Mouse (Mus musculus): Measurements from ENCODE around the gene Trip10. TPM values are rescaled to one million over a fixed set of nuclear protein-coding genes. Genes with fewer than 3 reads are reported as not detected.
A peak's percentile ranks its signal among the peaks of the same experiment; 100 is the strongest.

The Trip10 gene
- total and polyA plus RNA-seq, 3 experiments, result 21.5 to 40.0 (median 22.9) TPM

DNA sequence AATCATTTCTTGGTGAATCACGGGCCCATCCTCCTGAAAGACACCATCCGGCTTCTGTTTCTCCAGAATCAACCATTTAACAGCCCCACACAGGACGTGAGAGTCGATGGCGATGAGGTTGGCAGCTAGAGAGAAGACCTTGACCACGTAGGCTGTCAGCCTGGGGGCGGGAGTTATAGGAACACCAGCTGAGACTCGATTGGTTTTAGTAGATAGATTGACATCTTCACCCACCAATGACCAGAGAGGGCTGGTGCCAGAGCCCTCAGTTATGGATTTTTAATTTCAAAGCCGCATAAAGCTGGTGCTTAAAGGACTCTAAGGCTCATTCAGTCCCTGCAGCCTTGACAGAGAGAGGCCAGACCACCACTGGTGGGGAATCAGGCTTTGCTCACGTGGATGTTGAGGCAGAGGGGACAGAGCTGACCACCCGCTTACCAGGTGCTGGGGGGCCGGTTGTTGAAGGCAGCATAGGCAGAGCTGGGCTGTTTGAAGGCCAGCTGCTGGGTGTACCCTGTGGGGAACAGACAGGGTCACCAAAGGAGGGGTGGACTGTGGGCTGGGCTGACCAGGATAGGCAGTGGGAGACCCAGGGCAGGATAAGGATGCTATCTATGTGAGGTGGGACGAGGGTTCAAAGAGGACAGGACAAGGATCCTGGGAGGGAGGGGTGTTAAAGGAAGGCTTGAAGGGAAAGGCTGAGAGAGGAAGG is 34.4 kb upstream of the Trip10 start:
- peak; percentile 73 for DNase-seq (ENCODE audit: extremely low read depth)
- Histone ChIP-seq H3K9me3 (replicated peaks; ENCODE audit: low read length) (no peaks in the 10 kb centered on the region), H3K4me2 (ENCODE audit: insufficient read depth, low read depth, poor library complexity, severe bottlenecking) (peak overlapping the region; percentile 63), H3K36me3 (replicated peaks in 1 of 2; ENCODE audit: control insufficient read depth in 1 of 2, insufficient read depth in 1 of 2, low read length in 1 of 2) (no peaks in the 10 kb centered on the region), H3K9ac (ENCODE audit: insufficient read depth, low read depth) (0 out of 2 replicates have a peak overlapping the region, but pooled peaks have one; percentile 44), H3K79me2 (replicated peaks; ENCODE audit: control insufficient read depth, extremely low read depth, insufficient read depth, poor library complexity, severe bottlenecking) (no peaks in the 10 kb centered on the region), H3K4me1 (ENCODE audit: control insufficient read depth in 1 of 2, insufficient read depth in 2 of 2) (peaks cover 8 to 10% of the 10 kb centered on the region in 2 experiments; a peak in 3 of 4 replicates), H3K27me3 (replicated peaks) (peaks cover 4% of the 10 kb centered on the region), H3K27ac (ENCODE audit: insufficient read depth, low read depth) (no peak overlapping the region), H3K4me3 (replicated peaks in 1 of 3; ENCODE audit: low read depth in 2 of 3, low read length in 2 of 3, poor library complexity in 1 of 3) (peak overlapping the region in 1 of 3 experiments; percentile 45)
- dilution Hi-C loops (cut with MboI; ENCODE audit: extremely low pct_ligation_motif_present, extremely low pct_unique_long_range_greater_than_20kb, low sequenced_read_pairs), result no loop called here
- in situ Hi-C loops (cut with MboI; ENCODE audit: low pct_ligation_motif_present, low pct_unique_long_range_greater_than_20kb, low sequenced_read_pairs), result loop anchor here (5.0 kb wide), 1 partner anchor 122 kb away; no protein-coding TSS in a partner anchor
- TF ChIP-seq PAX5 (IDR thresholded peaks at IDR 0.05; ENCODE audit: low read length), result no peak
- no peak for TF ChIP-seq ZNF384 (IDR thresholded peaks at IDR 0.05; ENCODE audit: low read depth, low read length)
- TF ChIP-seq ZKSCAN1 (IDR thresholded peaks at IDR 0.05; ENCODE audit: borderline replicate concordance, low read depth, low read length), result no peak
- TF ChIP-seq BHLHE40 (IDR thresholded peaks at IDR 0.05; ENCODE audit: low read depth, low read length), result no peak
- TF ChIP-seq E2F4 (IDR thresholded peaks at IDR 0.05; ENCODE audit: insufficient replicate concordance, low read depth, low read length), result no peak
- TF ChIP-seq CHD2 (IDR thresholded peaks at IDR 0.05; ENCODE audit: low read length), result peak; percentile 90
- no peak for TF ChIP-seq IRF4 (IDR thresholded peaks at IDR 0.05; ENCODE audit: low read depth, low read length)
- TF ChIP-seq UBTF (IDR thresholded peaks at IDR 0.05; ENCODE audit: low read depth, low read length), result no peak
- no peak for TF ChIP-seq KAT2A (IDR thresholded peaks at IDR 0.05; ENCODE audit: insufficient replicate concordance, low read length)
- TF ChIP-seq ETS1 (conservative IDR thresholded peaks at IDR 0.05; ENCODE audit: low read depth, low read length), result no peak
- 0 out of 2 replicates have a peak, but pooled peaks have one; percentile 25 for TF ChIP-seq POLR2A (IDR thresholded peaks at IDR 0.05; ENCODE audit: low read depth, low read length)
- TF ChIP-seq NELFE (IDR thresholded peaks at IDR 0.05; ENCODE audit: low read depth, low read length), result no peak
- no peak for TF ChIP-seq USF2 (conservative IDR thresholded peaks at IDR 0.05; ENCODE audit: low read depth, low read length)

DNA sequence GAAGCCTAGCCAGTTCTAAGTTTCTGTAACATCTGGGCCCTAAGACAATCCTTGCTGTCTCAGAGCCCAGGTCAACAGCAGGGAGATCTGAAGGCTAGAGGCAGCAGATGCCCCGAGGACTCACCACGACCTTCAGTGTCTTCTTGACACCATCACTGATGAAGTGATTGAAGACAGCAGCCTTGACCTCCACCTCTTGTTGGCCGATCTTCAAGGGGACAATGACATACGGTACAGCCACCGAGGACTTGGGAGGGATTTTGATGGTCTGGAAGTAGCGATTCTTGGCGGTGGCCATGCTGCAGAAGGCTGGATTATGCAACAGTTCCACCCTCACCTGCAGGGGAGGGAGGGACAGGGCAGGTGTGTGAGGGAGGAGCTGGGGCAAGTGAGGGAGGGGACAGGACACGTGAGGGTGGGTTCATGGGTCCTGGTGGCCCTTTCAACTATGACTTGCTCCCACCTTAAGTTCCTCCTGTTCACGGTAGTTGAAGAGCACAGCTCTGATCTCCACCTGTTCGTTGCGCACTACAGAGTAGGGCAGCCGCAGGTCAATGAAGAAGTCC is 30.8 kb upstream of the Trip10 start:
- Histone ChIP-seq H3K9me3 (replicated peaks; ENCODE audit: low read length) (no peaks in the 10 kb centered on the region), H3K36me3 (replicated peaks in 1 of 2; ENCODE audit: control insufficient read depth in 1 of 2, insufficient read depth in 1 of 2, low read length in 1 of 2) (no peaks in the 10 kb centered on the region), H3K27me3 (replicated peaks) (peaks cover 11% of the 10 kb centered on the region), H3K9ac (ENCODE audit: insufficient read depth, low read depth) (no peak overlapping the region), H3K4me2 (ENCODE audit: insufficient read depth, low read depth, poor library complexity, severe bottlenecking) (no peak overlapping the region), H3K79me2 (replicated peaks; ENCODE audit: control insufficient read depth, extremely low read depth, insufficient read depth, poor library complexity, severe bottlenecking) (no peaks in the 10 kb centered on the region), H3K4me3 (replicated peaks in 1 of 3; ENCODE audit: low read depth in 2 of 3, low read length in 2 of 3, poor library complexity in 1 of 3) (no peak overlapping the region), H3K27ac (ENCODE audit: insufficient read depth, low read depth) (no peak overlapping the region), H3K4me1 (ENCODE audit: control insufficient read depth in 1 of 2, insufficient read depth in 2 of 2) (peaks cover 12 to 29% of the 10 kb centered on the region in 2 experiments)
- dilution Hi-C loops (cut with MboI; ENCODE audit: extremely low pct_ligation_motif_present, extremely low pct_unique_long_range_greater_than_20kb, low sequenced_read_pairs) (no loop called here), in situ Hi-C loops (cut with MboI; ENCODE audit: low pct_ligation_motif_present, low pct_unique_long_range_greater_than_20kb, low sequenced_read_pairs) (loop anchor here (5.0 kb wide), 1 partner anchor 119 kb away; no protein-coding TSS in a partner anchor)
- DNase-seq (ENCODE audit: extremely low read depth), result no peak
- TF ChIP-seq CTCF (conservative IDR thresholded peaks at IDR 0.05 in 1 of 2, IDR thresholded peaks at IDR 0.05 in 1 of 2; ENCODE audit: low read depth in 2 of 2, low read length in 2 of 2) (0 out of 4 replicates have a peak, but pooled peaks of 1 of the 2 experiments have one; percentile 3), IRF4 (IDR thresholded peaks at IDR 0.05; ENCODE audit: low read depth, low read length) (no peak)
